Mouse (Mus musculus): Measurements from ENCODE around the gene Foxn3.

Foxn3 gene

DNA sequence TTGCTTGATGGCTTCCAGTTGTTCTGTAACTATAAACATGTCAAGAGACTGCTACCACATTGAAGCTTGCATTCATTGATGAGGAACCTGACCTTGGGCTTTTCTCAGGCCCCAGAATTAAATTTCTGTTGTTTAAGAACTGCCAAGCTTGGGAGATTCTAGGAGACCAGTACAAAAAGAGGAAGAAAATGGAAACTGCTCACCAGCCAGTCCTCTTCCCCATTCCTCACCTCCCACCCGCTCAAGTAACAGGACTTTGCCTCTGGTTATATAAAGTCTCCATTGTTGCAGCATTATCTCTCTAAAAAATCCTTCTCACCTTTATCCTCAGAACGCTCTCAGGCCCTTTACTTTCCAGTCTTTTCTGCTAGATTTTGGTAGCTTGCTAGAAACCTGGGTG lies 265.6 kb downstream of the Foxn3 start:
- DNase-seq (ENCODE audit: low spot score) = no peak

- no peak for DNase-seq (ENCODE audit: low spot score)
Observed at GRCm38 (mm10) chr12:99293532-99293931, 269.9 kb downstream of the Foxn3 start.

- no peak for DNase-seq (ENCODE audit: low spot score)
Observed at GRCm38 (mm10) chr12:99292152-99292551, 271.2 kb downstream of the Foxn3 start.

DNA sequence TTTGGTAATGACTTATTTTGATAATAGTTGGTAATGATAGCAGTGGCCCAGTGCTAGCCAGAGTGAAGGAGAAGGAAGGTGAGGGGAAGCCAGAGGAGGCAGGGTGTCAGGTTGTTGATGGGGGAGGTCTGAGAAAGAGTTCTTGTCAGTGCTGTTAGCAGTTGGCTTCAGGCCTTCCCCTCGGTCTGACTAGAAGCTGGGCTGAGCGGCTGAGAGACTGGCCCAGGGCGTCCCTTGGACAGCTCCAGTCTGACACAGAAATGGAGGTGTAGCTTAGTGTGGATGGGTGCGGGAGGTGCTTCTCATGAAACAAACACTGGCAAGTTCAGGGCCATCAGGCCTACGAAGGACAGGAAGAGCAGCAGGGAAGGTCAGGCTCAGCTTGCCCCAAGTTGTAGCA lies 276.3 kb downstream of the Foxn3 start:
- DNase-seq (ENCODE audit: low spot score) = no peak

GRCm38 (mm10) chr12:99286662-99287061 lies 276.7 kb downstream of the Foxn3 start:
- no peak for DNase-seq (ENCODE audit: low spot score)

DNA sequence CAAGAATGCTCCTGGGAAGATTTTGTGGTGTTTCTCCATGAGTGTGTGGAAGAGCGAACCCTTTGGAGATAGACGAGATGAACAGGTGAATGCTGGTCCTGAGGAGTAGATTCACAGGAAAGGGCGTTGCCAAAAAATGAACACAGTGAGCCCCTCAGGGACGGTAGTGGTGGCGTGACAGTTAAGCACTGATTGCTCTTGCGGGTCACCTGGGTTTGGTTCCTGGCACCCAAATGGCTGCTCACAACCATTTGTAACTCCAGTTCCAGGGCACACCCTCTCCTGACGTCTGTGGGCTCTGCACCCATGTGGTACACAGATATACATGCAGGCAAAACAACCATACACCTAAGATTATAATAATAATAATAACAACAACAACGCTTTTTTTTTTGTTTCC lies 277.7 kb downstream of the Foxn3 start:
- DNase-seq (ENCODE audit: low spot score) = no peak

- DNase-seq (ENCODE audit: low spot score) = no peak
Observed at GRCm38 (mm10) chr12:99285199-99285598, 278.2 kb downstream of the Foxn3 start.

GRCm38 (mm10) chr12:99284419-99285069 lies 278.8 kb downstream of the Foxn3 start:
- no peak for DNase-seq (ENCODE audit: low spot score)

GRCm38 (mm10) chr12:99280826-99281225 lies 282.6 kb downstream of the Foxn3 start:
- DNase-seq (ENCODE audit: low spot score) = no peak

DNA sequence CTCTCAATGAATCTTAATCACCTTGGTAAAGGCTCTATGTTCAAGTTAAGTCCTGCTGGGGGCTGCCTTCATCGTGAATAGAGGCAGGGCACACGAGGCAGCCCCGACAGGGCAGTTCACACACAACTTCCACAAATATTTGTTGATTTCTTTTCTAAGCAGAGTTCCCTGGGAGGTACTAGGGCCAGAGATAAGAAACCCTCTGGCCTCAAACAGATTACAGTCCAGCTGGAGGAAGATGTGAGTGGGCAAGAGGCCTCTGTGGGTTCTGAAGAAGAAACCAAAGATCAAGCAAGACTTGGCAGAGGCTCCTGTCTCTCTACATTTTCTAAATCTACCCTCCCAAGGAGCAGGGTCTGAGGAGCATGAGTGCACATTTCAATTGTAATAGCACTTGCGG lies 283.1 kb downstream of the Foxn3 start:
- DNase-seq (ENCODE audit: low spot score) = no peak

- no peak for DNase-seq (ENCODE audit: low spot score)
Observed at GRCm38 (mm10) chr12:99279426-99279825, 284.0 kb downstream of the Foxn3 start.

DNA sequence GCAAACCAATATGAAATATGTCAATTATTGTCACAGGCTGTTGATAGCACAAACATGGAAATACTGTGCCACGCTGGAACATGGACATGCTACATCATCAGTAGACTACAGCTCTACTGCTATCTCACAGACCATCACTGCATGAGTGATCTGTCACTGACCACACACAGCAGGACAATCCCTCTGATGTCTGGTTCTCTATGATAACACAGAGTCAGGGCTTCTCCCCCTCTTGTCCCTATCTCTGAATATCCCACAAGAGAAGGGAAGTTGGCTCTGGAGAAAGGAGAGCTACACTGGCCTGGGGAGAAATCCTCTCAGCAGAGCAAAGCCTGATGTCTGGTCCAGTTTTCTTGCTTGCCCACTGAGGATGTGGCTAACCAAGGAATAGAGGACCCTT lies 288.8 kb downstream of the Foxn3 start:
- DNase-seq (ENCODE audit: low spot score) = no peak

GRCm38 (mm10) chr12:99269396-99269795 lies 294.0 kb downstream of the Foxn3 start:
- no peak for DNase-seq (ENCODE audit: low spot score)

- DNase-seq (ENCODE audit: low spot score) = no peak
Observed at GRCm38 (mm10) chr12:99268954-99269353, 294.4 kb downstream of the Foxn3 start.

DNA sequence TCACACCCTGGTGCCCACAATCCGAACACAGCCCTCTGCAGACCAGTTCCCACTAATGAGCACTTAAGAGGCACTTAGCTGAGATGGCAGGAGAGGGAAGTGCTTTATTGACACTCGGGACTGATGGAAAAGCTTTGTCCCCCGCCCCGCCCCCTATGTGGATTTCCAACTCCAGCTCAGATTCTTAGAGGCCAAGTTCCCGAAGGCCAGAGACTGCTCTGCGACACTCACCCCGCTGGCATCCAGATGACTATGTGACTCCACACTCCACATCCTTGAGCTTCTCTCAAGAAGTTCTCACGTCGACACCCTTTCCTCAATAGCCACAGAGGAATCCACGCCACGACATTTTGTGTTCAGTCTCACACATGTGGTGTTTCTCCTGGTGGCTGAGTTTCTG lies 295.6 kb downstream of the Foxn3 start:
- no peak for DNase-seq (ENCODE audit: low spot score)

DNA sequence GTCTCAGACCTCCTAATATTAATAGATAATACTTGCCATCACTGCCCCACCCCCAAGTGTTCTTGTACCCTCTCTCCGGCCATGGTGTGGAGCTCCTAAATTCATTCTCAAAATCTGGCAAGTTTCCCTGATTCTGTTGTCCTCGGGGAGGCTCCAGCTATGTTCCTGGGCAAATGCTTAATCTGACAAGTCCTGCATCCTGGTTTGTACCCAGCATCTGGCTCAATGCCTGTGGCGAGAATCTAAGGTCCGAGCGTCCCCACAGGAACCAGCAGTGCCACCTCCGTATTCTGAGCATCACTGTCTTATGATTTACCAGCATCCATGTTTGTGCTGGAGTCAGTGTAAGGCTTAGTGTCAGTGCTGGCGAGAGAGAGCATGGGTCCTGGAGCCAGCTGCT lies 296.9 kb downstream of the Foxn3 start:
- no peak for DNase-seq (ENCODE audit: low spot score)

GRCm38 (mm10) chr12:99265777-99266176 lies 297.6 kb downstream of the Foxn3 start:
- DNase-seq (ENCODE audit: low spot score) = no peak

DNA sequence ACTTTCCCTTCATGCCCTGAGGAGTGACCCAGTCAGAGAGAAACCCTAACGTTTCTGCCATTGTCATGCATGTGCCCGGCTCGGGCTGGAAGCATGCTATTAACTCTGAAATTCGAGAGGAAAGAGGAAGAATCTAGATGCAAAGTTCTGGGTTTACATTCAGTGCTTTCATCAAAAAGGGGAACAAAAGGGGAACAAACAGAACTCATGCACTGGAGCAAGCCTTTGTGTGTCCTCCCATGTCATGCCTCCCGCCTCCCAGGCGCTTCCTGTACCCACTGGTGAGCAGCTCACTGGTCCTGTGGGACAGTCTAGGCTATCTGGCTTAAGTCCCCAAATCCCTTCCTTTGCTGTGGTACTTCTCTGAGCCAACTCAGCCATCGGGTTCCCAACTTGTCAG lies 299.0 kb downstream of the Foxn3 start:
- no peak for DNase-seq (ENCODE audit: low spot score)

- DNase-seq (ENCODE audit: low spot score) = no peak
Observed at GRCm38 (mm10) chr12:99263592-99264335, 299.6 kb downstream of the Foxn3 start.

DNA sequence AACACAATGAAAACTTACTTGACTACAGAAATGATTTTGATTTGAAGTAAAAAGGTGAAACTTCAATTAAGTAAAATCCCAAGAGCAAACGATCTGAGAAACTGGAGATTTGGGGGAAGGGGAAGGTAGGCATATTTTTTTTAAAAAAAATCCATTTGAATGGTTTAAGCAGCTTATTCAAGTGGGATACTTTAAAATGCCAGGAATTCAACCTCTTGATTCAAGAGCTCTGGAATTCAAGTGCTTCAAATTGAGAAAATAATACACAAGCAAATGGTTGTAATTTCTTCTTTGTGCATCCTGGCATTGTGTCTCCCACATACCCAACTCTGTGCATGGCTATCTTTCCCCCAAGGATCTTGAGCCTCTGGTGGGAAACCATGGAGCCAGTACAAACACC lies 300.5 kb downstream of the Foxn3 start:
- DNase-seq (ENCODE audit: low spot score) = no peak

DNA sequence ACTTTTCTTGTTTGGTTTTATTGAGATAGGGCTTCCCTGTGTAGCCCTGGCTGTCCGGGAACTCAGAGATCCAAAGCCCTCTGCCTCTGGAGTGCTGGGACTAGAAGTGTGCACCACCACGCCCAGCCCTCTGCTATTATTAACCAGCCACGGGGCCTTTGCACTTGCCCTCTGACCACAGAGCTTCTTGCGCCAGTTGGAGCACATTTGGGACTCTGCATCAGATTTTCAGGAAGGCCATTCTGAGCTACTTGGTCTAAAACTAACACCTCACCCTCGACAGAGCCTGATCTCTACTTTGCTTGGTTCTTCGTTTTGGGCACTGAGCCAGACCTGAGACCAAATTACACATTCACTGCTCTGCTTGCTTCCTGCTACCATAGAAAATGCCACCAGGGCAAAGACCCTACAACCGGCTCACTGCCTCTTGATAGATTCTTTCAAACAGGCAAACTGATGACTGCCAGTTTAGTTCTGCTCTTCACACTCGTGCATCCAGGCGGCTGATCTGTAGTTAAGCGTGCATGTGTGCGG lies 301.2 kb downstream of the Foxn3 start:
- DNase-seq (ENCODE audit: low spot score) = no peak

DNA sequence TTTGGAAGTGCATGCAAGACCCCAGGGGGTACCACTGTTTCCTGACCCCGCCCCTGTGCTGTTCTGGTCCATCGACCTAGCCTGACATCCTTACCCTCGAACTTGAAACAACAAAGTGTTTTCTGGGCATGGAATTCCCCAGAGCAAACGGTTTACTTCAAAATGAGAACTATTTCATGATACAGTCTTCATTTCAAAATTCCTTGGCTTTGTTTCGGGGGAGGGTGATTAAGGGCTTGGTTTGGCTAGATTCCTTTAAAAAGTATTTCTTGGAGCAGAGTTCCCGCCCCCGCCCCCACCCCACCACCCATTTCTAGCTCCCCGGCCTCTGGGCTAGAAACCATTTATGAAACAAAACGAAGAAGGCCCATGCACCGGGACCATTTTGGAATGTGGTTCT lies 303.2 kb downstream of the Foxn3 start:
- DNase-seq (ENCODE audit: low spot score) = no peak

DNA sequence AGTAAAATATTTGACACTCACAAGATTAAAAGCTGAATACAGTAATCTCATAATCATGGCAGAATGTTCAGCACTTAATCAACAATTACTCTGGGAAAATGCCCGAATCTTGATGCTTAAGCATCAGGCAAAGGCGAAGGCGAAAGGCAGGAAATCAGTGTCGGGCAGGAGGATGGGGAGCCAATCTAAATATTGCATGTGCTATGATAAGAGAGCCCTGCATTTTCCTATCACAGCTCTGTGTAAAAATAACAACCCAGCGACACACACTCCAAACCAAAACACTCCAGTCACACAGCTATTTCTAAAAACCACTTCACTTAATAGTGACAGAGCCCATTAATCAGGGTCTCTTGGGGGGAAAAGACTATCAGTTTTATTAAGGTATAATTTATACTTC lies 305.8 kb downstream of the Foxn3 start:
- no peak for DNase-seq (ENCODE audit: low spot score)

GRCm38 (mm10) chr12:99256997-99257396 lies 306.4 kb downstream of the Foxn3 start:
- DNase-seq (ENCODE audit: low spot score) = no peak

Measured in T-cell, adult 2 months (primary cell).